Mouse (Mus musculus) forebrain, postnatal 0 days (tissue): ENCODE data around the gene Akr1cl. TPM values are rescaled to one million over a fixed set of nuclear protein-coding genes. Genes with fewer than 3 reads are reported as not detected.
A peak's percentile ranks its signal among the peaks of the same experiment; 100 is the strongest.
"Not testable (repeated sequence)": the region's sequence is repeated elsewhere in the genome, so short reads cannot be mapped to it uniquely, and the experiment has no call there.

Source experiments
- ATAC-seq: fragments of 200-750 bp; cut with Nextera tagmentation; 2 replicates; pipeline ENCODE4 v1.8.0; 2017; ENCODE audit warnings: mild to moderate bottlenecking, moderate library complexity
- DNase-seq: peaks from one replicate; pipeline ENCODE4 v3.0.0-alpha.2; 2015
- H3K27ac ChIP-seq: fragments of 300-500 bp; sonication (generic); 2 replicates; pipeline ENCODE4 v1.5.1; 2014; ENCODE audit warnings: low read depth, mild to moderate bottlenecking, antibody characterized with exemption, low read length, moderate library complexity, mixed read lengths
- H3K27me3 ChIP-seq: fragments of 300-500 bp; sonication (generic); 2 replicates; pipeline ENCODE4 v1.6.1; 2014; ENCODE audit warnings: mild to moderate bottlenecking, low read length, mixed read lengths; ENCODE audit not compliant: insufficient read depth
- H3K36me3 ChIP-seq: fragments of 300-500 bp; sonication (generic); 2 replicates; pipeline ENCODE4 v1.6.1; 2014; ENCODE audit warnings: mild to moderate bottlenecking, moderate library complexity; ENCODE audit not compliant: insufficient read depth
- H3K4me1 ChIP-seq: fragments of 300-500 bp; sonication (generic); 2 replicates; pipeline ENCODE4 v1.6.1; 2014; ENCODE audit warnings: antibody characterized with exemption; ENCODE audit not compliant: insufficient read depth
- H3K4me2 ChIP-seq: fragments of 300-500 bp; sonication (generic); 2 replicates; pipeline ENCODE4 v1.6.1; 2014; ENCODE audit warnings: low read depth, mild to moderate bottlenecking, moderate library complexity
- H3K4me3 ChIP-seq: fragments of 300-500 bp; sonication (generic); 2 replicates; pipeline ENCODE4 v1.5.1; 2014; ENCODE audit warnings: low read depth, low read length, mixed read lengths
- H3K9ac ChIP-seq: fragments of 300-500 bp; sonication (generic); 2 replicates; pipeline ENCODE4 v1.6.1; 2014; ENCODE audit warnings: mild to moderate bottlenecking
- H3K9me3 ChIP-seq: fragments of 300-500 bp; sonication (generic); 2 replicates; pipeline ENCODE4 v1.6.1; 2016; ENCODE audit warnings: low read length
- CTCF ChIP-seq: sonication (generic); IDR thresholded peaks from 2 replicates; pipeline ENCODE4 v1.5.1; 2016; ENCODE audit warnings: antibody characterized with exemption, control low read depth, low read depth
- WGBS: fragments of 180-500 bp; shearing (Covaris S2); extraction: QIAGEN DNeasy Blood & Tissue Kit; methylation state at CpG from one replicate; pipeline ENCODE4 v1.1.7; 2014; 5-methylcytosine and 5-hydroxymethylcytosine counted together
- polyA plus RNA-seq: library from polyadenylated mRNA; unstranded; fragments of >200 nt; fragmentation: Nextera tagmentation; extraction: Ambion mirVana; gene quantifications from 2 replicates; pipeline ENCODE4 v1.2.1, GENCODE M21; 2015
- total RNA-seq: library from RNA; depleted of rRNA; stranded (reverse); fragments of >200 nt; gene quantifications from 2 replicates; pipeline ENCODE4 v1.2.3, GENCODE M21; 2014

Akr1cl gene
- total and polyA plus RNA-seq, 2 experiments from 2014 or later: not detected

DNA sequence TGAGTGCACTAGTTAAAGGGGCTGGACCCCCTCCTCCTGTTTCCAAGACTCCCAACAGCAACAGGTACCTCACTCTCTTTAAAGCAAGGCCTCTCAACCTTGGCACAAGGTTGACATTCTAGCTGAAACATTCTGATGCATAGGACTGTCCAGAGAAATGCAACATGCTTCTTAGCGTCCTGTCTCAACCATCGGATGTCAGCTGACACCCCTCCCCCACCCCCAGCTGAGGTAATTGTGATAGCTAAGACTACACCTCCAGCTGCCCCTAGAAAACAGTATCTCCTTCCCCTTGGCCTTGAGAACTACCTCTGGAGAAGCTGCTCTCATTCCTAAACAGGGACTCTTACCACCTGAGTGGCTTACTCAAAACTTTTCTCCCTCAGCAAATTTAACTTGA is 19.6 kb upstream of the Akr1cl start:
- ATAC-seq: no peak

DNA sequence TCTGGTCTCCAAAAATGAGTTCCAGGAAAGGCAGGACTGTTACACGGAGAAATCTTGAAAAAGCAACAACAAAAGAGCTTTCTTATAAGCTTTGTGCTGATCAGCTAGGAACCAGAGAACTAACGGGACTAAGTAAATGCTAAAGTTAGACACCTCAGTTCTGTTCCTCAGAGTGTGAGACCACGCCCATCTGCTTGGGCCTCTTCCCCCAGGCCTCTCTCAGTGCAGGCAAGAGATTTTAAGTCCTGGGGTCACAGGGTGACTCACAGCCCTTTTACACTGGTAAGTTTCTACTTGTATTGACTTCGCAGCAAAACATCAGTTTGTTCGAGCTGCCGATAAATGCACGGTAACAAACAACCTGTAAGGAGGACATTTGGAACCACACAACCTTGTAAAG is 19.1 kb upstream of the Akr1cl start:
- Histone ChIP-seq H3K36me3 (no peaks in the 10 kb centered on the region), H3K27ac (no peak overlapping the region), H3K4me3 (no peak overlapping the region), H3K4me2 (no peak overlapping the region), H3K9ac (no peak overlapping the region), H3K4me1 (no peaks in the 10 kb centered on the region), H3K27me3 (no peaks in the 10 kb centered on the region), H3K9me3 (no peaks in the 10 kb centered on the region)
- ATAC-seq: no peak
- no peak for DNase-seq
- 53% methylated on average over 7 of the region's 7 CpGs for WGBS
- no peak for TF ChIP-seq CTCF

More for the DNA sequence above, 19.6 kb upstream of the Akr1cl start:
- WGBS: 36% methylated on average over 2 of the region's 2 CpGs
- Histone ChIP-seq H3K27ac (no peak overlapping the region), H3K9me3 (no peaks in the 10 kb centered on the region), H3K9ac (no peak overlapping the region), H3K27me3 (no peaks in the 10 kb centered on the region), H3K4me2 (no peak overlapping the region), H3K4me3 (no peak overlapping the region), H3K4me1 (no peaks in the 10 kb centered on the region), H3K36me3 (no peaks in the 10 kb centered on the region)
- no peak for TF ChIP-seq CTCF
- DNase-seq: no peak

DNA sequence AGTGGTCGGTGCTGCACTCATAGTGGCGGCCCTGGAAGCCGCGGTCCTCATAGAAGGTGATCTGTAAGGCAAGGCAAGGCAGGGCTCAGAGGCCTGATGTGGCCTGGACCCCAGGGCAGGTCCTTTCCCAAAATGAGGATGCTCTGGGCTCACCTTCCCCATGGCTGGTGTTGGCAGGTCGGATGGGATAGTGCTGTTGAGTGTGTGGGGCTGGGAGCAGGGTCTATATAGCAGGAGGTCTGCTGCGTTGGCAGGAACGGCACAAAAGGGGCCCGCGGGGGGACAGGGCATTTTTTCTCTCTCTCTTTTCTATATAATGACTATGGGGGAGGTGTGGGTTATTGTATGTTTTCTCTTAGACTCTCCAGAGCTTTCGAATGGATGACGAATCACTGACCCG is 18.4 kb upstream of the Akr1cl start, which contains the start of gene Cryge:
TSS of gene Cryge (minus strand) at position 198 of the 400 bp plus-strand sequence.
- not testable (repeated sequence) for H3K9me3 ChIP-seq, H3K4me1 ChIP-seq, H3K27me3 ChIP-seq, DNase-seq, ATAC-seq, H3K36me3 ChIP-seq, H3K9ac ChIP-seq, H3K4me3 ChIP-seq, H3K4me2 ChIP-seq, H3K27ac ChIP-seq
- 20% methylated on average over 8 of the region's 12 CpGs for WGBS

DNA sequence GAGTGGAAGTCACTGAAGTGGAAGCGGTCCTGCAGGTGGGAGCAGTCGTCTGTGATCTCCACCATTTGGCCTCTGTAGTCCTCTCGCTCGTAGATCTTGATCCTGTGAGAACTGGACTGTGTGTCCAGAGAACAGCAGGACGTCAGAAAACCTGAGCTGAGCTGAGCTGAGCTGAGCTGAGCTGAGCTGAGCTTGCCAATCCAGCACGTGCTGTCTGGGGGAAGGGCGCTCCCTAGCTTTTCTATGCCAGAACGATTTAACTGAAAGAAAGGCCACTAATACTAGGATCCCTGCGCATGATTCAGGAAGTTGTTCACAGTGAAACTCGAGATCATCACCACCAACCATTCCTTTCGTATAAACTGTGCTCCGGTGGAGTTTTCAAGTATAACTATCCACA is 16.2 kb upstream of the Akr1cl start:
- H3K27me3 ChIP-seq: no peaks in the 10 kb centered on the region
- H3K4me3 ChIP-seq: no peak overlapping the region
- H3K4me2 ChIP-seq: no peak overlapping the region
- 61% methylated on average over 12 of the region's 12 CpGs for WGBS
- no peak for TF ChIP-seq CTCF
- DNase-seq (no peak), ATAC-seq (peak; percentile 40; the same call in 1 of the 2 replicates)
- H3K27ac ChIP-seq: no peak overlapping the region
- H3K9me3 ChIP-seq: no peaks in the 10 kb centered on the region
- H3K9ac ChIP-seq: no peak overlapping the region
- H3K4me1 ChIP-seq: no peaks in the 10 kb centered on the region
- H3K36me3 ChIP-seq: no peaks in the 10 kb centered on the region

- no peaks in the 10 kb centered on the region for H3K9me3 ChIP-seq
- ATAC-seq: peak; percentile 61; the same call in 1 of the 2 replicates
- H3K9ac ChIP-seq: no peak overlapping the region
- WGBS: 39% methylated on average over 8 of the region's 8 CpGs
- H3K4me1 ChIP-seq: no peaks in the 10 kb centered on the region
- H3K27ac ChIP-seq: no peak overlapping the region
- TF ChIP-seq CTCF: peak; percentile 71
- DNase-seq: peak; percentile 26
- H3K4me2 ChIP-seq: no peak overlapping the region; the same call in 1 of the 2 replicates
- H3K36me3 ChIP-seq: no peaks in the 10 kb centered on the region
- no peak overlapping the region for H3K4me3 ChIP-seq
- no peaks in the 10 kb centered on the region for H3K27me3 ChIP-seq
Observed at GRCm38 (mm10) chr1:65046401-65047109, 14.0 kb upstream of the Akr1cl start.

DNA sequence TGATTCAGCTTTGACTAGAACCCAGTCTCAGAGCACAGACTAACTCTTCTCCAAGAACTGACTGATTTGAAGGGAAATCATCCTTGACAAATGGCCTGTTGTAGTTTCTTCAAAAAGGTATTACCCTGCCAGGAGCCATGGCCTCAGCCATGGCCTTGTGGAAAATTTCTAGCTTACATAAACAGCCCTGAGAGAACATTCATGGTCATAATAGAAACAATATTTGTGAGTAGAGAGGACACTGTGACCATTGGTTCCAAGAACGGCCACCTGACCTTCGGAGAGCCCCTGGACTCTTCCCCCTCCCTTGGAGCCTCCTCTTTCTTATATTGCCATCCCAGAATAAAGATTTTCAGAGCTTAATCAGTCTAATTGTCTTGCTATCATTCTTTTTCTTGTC is 10.9 kb upstream of the Akr1cl start:
- TF ChIP-seq CTCF: no peak
- DNase-seq: no peak

GRCm38 (mm10) chr1:65041837-65042236 is 9.3 kb upstream of the Akr1cl start:
- H3K36me3 ChIP-seq: no peaks in the 10 kb centered on the region
- ATAC-seq (no peak), DNase-seq (no peak)
- no peaks in the 10 kb centered on the region for H3K4me1 ChIP-seq
- no peak overlapping the region for H3K27ac ChIP-seq
- 94% methylated on average over 3 of the region's 3 CpGs for WGBS
- no peak overlapping the region for H3K9ac ChIP-seq
- no peak overlapping the region for H3K4me2 ChIP-seq
- TF ChIP-seq CTCF: no peak
- no peak overlapping the region for H3K4me3 ChIP-seq
- H3K27me3 ChIP-seq: no peaks in the 10 kb centered on the region
- no peaks in the 10 kb centered on the region for H3K9me3 ChIP-seq

More for the DNA sequence above, 10.9 kb upstream of the Akr1cl start:
- no peak for ATAC-seq
- WGBS: 77% methylated on average over 2 of the region's 2 CpGs
- no peaks in the 10 kb centered on the region for H3K4me1 ChIP-seq
- H3K9ac ChIP-seq: no peak overlapping the region
- H3K4me2 ChIP-seq: no peak overlapping the region
- H3K9me3 ChIP-seq: no peaks in the 10 kb centered on the region
- no peak overlapping the region for H3K4me3 ChIP-seq
- no peak overlapping the region for H3K27ac ChIP-seq
- H3K27me3 ChIP-seq: no peaks in the 10 kb centered on the region
- no peaks in the 10 kb centered on the region for H3K36me3 ChIP-seq
